Mouse (Mus musculus) neural tube, embryonic 13.5 days (tissue): Measurements from ENCODE around the gene Tle2. TPM values are rescaled to one million over a fixed set of nuclear protein-coding genes. Genes with fewer than 3 reads are reported as not detected.

ENCODE experiments used
- ATAC-seq: fragments of 200-750 bp; cut with Nextera tagmentation; 2 replicates; pipeline ENCODE4 v1.8.0; 2017; ENCODE audit warnings: low read depth, mild to moderate bottlenecking, moderate TSS enrichment, moderate library complexity
- H3K27ac ChIP-seq: fragments of 300-500 bp; sonication (generic); replicated peaks from 2 replicates; pipeline ENCODE4 v1.5.1; 2015; ENCODE audit warnings: moderate library complexity, mild to moderate bottlenecking, inconsistent platforms
- H3K27me3 ChIP-seq: fragments of 300-500 bp; sonication (generic); 2 replicates; pipeline ENCODE4 v1.6.1; 2015; ENCODE audit warnings: mild to moderate bottlenecking, inconsistent platforms
- H3K36me3 ChIP-seq: fragments of 300-500 bp; sonication (generic); 2 replicates; pipeline ENCODE4 v1.6.1; 2015; ENCODE audit warnings: mild to moderate bottlenecking, inconsistent platforms
- H3K4me1 ChIP-seq: fragments of 300-500 bp; sonication (generic); replicated peaks from 2 replicates; pipeline ENCODE4 v1.6.1; 2015; ENCODE audit warnings: inconsistent platforms
- H3K4me2 ChIP-seq: fragments of 300-500 bp; sonication (generic); 2 replicates; pipeline ENCODE4 v1.6.1; 2015; ENCODE audit warnings: inconsistent platforms, mild to moderate bottlenecking, moderate library complexity
- H3K4me3 ChIP-seq: fragments of 300-500 bp; sonication (generic); 2 replicates; pipeline ENCODE4 v1.5.1; 2015; ENCODE audit warnings: mild to moderate bottlenecking, inconsistent platforms
- H3K9ac ChIP-seq: fragments of 300-500 bp; sonication (generic); 2 replicates; pipeline ENCODE4 v1.6.1; 2015; ENCODE audit warnings: moderate library complexity, mild to moderate bottlenecking, inconsistent platforms
- H3K9me3 ChIP-seq: fragments of 300-500 bp; sonication (generic); 2 replicates; pipeline ENCODE4 v1.6.1; 2016; ENCODE audit warnings: inconsistent platforms
- WGBS: fragments of 180-500 bp; shearing (Covaris S2); methylation state at CpG from one replicate; pipeline ENCODE4 v1.1.7; 2015; 5-methylcytosine and 5-hydroxymethylcytosine counted together
- polyA plus RNA-seq: library from polyadenylated mRNA; unstranded; fragments of >200 nt; fragmentation: Nextera tagmentation; extraction: Ambion mirVana; gene quantifications from 2 replicates; pipeline ENCODE4 v1.2.1, GENCODE M21; 2015

Gene Tle2
- polyA plus RNA-seq, 1 experiment from 2014 or later = 32.9 TPM

- peaks cover 69% of the 10 kb centered on the region for H3K4me1 ChIP-seq
- H3K9me3 ChIP-seq = no peaks in the 10 kb centered on the region
- 49% methylated on average over 9 of the region's 9 CpGs for WGBS
- H3K9ac ChIP-seq = no peak overlapping the region; the same call in 1 of the 2 replicates
- peak overlapping the region; percentile 75; the same call in 1 of the 2 replicates for H3K4me2 ChIP-seq
- peaks cover 26% of the 10 kb centered on the region for H3K36me3 ChIP-seq
- peak overlapping the region; percentile 86 for H3K27ac ChIP-seq
- no peak overlapping the region for H3K4me3 ChIP-seq
- H3K27me3 ChIP-seq = peaks cover 66% of the 10 kb centered on the region
- ATAC-seq = no peak
Measured at GRCm38 (mm10) chr10:81569507-81570237, 4.7 kb upstream of the Tle2 start.

DNA sequence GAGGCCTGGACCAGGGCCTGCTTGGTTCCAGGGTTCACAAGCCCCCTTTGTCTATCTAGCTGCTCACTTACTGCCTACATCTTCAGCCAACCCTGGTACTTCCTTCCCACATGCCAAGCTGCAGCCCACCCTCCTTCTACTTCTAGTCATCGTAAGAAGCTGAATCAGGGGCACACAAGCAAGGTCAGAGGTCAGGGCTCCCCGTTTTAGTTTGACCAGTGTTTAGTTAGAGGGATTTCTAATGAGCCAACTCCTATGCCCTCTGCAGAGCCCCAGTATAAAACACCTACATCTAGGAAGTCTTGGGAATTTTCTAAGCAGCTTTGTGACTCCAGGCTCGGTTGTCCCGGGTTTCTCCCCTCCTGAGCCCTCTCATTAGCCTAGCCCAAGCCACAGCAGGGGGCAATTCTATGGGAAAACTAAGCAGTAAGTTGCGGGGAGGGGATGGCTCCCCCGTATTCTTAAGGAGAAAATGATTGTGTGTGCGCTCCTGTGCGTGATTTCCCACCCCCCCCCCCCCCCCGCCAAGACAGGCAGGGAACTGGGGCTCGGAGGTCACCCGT is 4.0 kb upstream of the Tle2 start:
- peaks cover 69% of the 10 kb centered on the region for H3K4me1 ChIP-seq
- 0% methylated on average over 9 of the region's 11 CpGs for WGBS
- ATAC-seq = peak; percentile 13
- peak overlapping the region; percentile 35 for H3K4me3 ChIP-seq
- H3K9ac ChIP-seq = peak overlapping the region; percentile 54
- peaks cover 20% of the 10 kb centered on the region for H3K36me3 ChIP-seq
- peaks cover 60% of the 10 kb centered on the region for H3K27me3 ChIP-seq
- peak overlapping the region; percentile 86 for H3K27ac ChIP-seq
- H3K4me2 ChIP-seq = peak overlapping the region; percentile 75
- H3K9me3 ChIP-seq = no peaks in the 10 kb centered on the region

DNA sequence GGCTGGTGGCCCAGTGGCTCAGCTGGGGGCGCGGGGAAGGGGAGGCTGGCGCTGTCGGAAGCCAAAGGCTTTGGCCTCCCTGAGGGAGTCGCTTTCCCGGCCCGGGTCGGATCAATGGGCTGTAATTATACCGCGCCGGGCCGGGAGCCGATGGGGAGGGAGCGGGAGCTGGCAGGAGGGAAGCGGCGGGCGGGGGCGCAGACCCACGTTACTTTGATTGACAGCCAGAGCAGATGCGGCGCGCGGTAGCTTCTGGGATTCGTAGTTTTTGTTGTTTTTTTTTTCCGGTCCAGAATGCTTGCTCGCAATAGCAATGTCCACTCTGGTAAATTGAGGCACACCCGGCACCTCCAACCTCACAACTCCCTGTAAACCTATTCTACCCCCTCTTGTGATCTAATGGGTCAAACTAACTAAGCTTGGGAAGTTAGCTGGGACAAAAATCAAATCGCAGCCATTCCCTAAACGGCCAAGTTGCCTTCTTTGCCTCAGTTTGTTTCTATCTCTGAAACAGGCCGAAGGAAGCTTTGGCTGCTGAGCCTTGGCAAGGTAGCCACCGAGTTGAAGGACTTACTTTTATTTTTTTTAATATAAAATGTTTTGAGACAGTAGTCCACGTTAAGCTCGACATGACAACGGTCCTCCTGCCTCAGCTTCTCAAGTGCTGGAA is 3.4 kb upstream of the Tle2 start:
- peaks cover 13% of the 10 kb centered on the region for H3K36me3 ChIP-seq
- H3K9me3 ChIP-seq = no peaks in the 10 kb centered on the region
- H3K4me1 ChIP-seq = peaks cover 74% of the 10 kb centered on the region
- WGBS = under 1% methylated on average over 34 of the region's 34 CpGs
- peak; percentile 67 for ATAC-seq
- peak overlapping the region; percentile 86 for H3K27ac ChIP-seq
- peak overlapping the region; percentile 75 for H3K4me2 ChIP-seq
- H3K4me3 ChIP-seq = peak overlapping the region; percentile 35
- H3K27me3 ChIP-seq = peaks cover 59% of the 10 kb centered on the region
- peak overlapping the region; percentile 54 for H3K9ac ChIP-seq

- Histone ChIP-seq H3K36me3 (peaks cover 8% of the 10 kb centered on the region), H3K4me3 (peak overlapping the region; percentile 35), H3K27ac (peak overlapping the region; percentile 86), H3K27me3 (peaks cover 59% of the 10 kb centered on the region), H3K4me1 (peaks cover 79% of the 10 kb centered on the region), H3K9me3 (no peaks in the 10 kb centered on the region), H3K9ac (peak overlapping the region; percentile 50), H3K4me2 (peak overlapping the region; percentile 75)
- WGBS = 2% methylated on average over 18 of the region's 18 CpGs
- ATAC-seq = peak; percentile 91
Measured at GRCm38 (mm10) chr10:81571501-81571876, 2.9 kb upstream of the Tle2 start.

DNA sequence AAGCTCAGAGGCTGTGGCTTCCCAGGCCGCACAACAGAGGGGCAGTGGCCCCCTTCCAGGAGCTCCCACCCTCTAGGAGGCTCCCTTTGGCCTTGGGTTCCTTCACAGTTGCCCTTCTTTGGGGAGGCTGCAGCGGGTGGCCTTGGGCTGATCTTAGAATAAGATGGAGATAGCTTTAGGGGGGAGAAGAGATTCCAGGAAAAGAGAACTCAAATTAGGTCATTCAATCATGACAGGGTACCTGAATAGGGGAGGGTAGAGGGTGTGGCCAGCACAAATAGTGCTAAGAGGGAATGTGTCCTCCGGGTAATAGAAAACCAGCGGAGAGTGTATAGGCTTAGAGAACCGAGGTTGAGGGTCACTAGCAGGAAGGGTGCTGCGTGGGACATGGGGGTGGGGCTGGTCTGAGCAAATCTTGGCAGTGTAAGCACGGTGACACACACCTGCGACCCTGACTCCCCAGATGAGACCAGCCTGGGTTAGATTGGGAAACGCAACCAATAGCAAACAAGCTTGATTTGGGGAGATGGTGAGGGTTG is 2.2 kb upstream of the Tle2 start:
- peak overlapping the region; percentile 75 for H3K4me2 ChIP-seq
- peaks cover 79% of the 10 kb centered on the region for H3K4me1 ChIP-seq
- peak overlapping the region; percentile 18 for H3K4me3 ChIP-seq

DNA sequence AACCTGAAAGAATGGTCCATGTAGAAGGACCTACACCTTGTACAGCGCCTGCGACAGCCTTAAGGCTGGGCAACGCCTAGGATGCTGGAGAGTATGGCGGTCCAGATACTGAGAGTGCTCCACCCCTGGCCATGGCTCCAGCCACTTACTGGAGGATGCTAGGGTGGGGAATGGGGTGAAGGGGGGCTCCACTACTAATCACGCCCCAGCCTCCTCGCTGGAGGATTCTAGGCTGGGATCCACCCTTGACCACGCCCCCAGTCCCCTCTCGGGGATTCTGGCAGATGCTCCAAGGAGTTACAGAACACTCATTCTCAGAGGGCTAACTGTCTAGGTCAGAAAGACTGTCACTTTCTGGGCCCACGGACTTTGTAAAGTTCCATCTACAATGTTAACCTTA is 1.4 kb upstream of the Tle2 start:
- no peak overlapping the region for H3K9ac ChIP-seq
- 7% methylated on average over 9 of the region's 9 CpGs for WGBS
- 0 out of 2 replicates have a peak overlapping the region, but pooled peaks have one; percentile 75 for H3K4me2 ChIP-seq
- no peak overlapping the region for H3K4me3 ChIP-seq
- ATAC-seq = no peak
- no peaks in the 10 kb centered on the region for H3K36me3 ChIP-seq
- peaks cover 75% of the 10 kb centered on the region for H3K4me1 ChIP-seq
- peaks cover 61% of the 10 kb centered on the region for H3K27me3 ChIP-seq
- H3K27ac ChIP-seq = no peak overlapping the region
- H3K9me3 ChIP-seq = no peaks in the 10 kb centered on the region

More for the DNA sequence above, 2.2 kb upstream of the Tle2 start:
- peak overlapping the region; percentile 65 for H3K27ac ChIP-seq
- H3K9me3 ChIP-seq = no peaks in the 10 kb centered on the region
- H3K36me3 ChIP-seq = 0 out of 2 replicates have a peak, but pooled peaks cover under 1% of the 10 kb centered on the region
- H3K27me3 ChIP-seq = peaks cover 59% of the 10 kb centered on the region
- peak overlapping the region; percentile 50; the same call in 1 of the 2 replicates for H3K9ac ChIP-seq
- 5% methylated on average over 9 of the region's 9 CpGs for WGBS
- ATAC-seq = peak; percentile 2; the same call in 1 of the 2 replicates

- H3K9ac ChIP-seq = peak overlapping the region; percentile 83
- peak overlapping the region; percentile 52; the same call in 1 of the 2 replicates for H3K27ac ChIP-seq
- peaks cover 77% of the 10 kb centered on the region for H3K27me3 ChIP-seq
- peak overlapping the region; percentile 59 for H3K4me3 ChIP-seq
- peaks cover 59% of the 10 kb centered on the region for H3K4me1 ChIP-seq
- no peak for ATAC-seq
- H3K4me2 ChIP-seq = peak overlapping the region; percentile 74
- H3K36me3 ChIP-seq = no peaks in the 10 kb centered on the region
- H3K9me3 ChIP-seq = no peaks in the 10 kb centered on the region
- under 1% methylated on average over 27 of the region's 30 CpGs for WGBS
Measured at GRCm38 (mm10) chr10:81575208-81575631, 859 bp downstream of the Tle2 start.

- ATAC-seq = no peak
- peaks cover 59% of the 10 kb centered on the region for H3K4me1 ChIP-seq
- no peaks in the 10 kb centered on the region for H3K9me3 ChIP-seq
- WGBS = 1% methylated on average over 6 of the region's 6 CpGs
- peak overlapping the region; percentile 83 for H3K9ac ChIP-seq
- H3K36me3 ChIP-seq = no peaks in the 10 kb centered on the region
- H3K27me3 ChIP-seq = peaks cover 82% of the 10 kb centered on the region
- peak overlapping the region; percentile 59 for H3K4me3 ChIP-seq
- H3K27ac ChIP-seq = peak overlapping the region; percentile 52; the same call in 1 of the 2 replicates
- H3K4me2 ChIP-seq = peak overlapping the region; percentile 74
Measured at GRCm38 (mm10) chr10:81575695-81576094, 1.3 kb downstream of the Tle2 start.

- H3K9me3 ChIP-seq = no peaks in the 10 kb centered on the region
- H3K4me2 ChIP-seq = no peak overlapping the region
- WGBS = 63% methylated on average over 4 of the region's 4 CpGs
- no peak overlapping the region for H3K4me3 ChIP-seq
- peaks cover 85% of the 10 kb centered on the region for H3K27me3 ChIP-seq
- H3K27ac ChIP-seq = no peak overlapping the region
- no peak overlapping the region for H3K9ac ChIP-seq
- H3K36me3 ChIP-seq = no peaks in the 10 kb centered on the region
- H3K4me1 ChIP-seq = peaks cover 50% of the 10 kb centered on the region
- no peak for ATAC-seq
Measured at GRCm38 (mm10) chr10:81579967-81580366, 5.6 kb downstream of the Tle2 start.

GRCm38 (mm10) chr10:81580441-81581070 is 6.2 kb downstream of the Tle2 start:
- Histone ChIP-seq H3K27ac (no peak overlapping the region), H3K4me1 (peaks cover 45% of the 10 kb centered on the region), H3K27me3 (peaks cover 89% of the 10 kb centered on the region), H3K9ac (0 out of 2 replicates have a peak overlapping the region, but pooled peaks have one; percentile 43), H3K36me3 (no peaks in the 10 kb centered on the region), H3K9me3 (no peaks in the 10 kb centered on the region), H3K4me2 (no peak overlapping the region), H3K4me3 (no peak overlapping the region)
- 55% methylated on average over 24 of the region's 25 CpGs for WGBS
- no peak for ATAC-seq

- ATAC-seq = no peak
- no peaks in the 10 kb centered on the region for H3K9me3 ChIP-seq
- H3K9ac ChIP-seq = no peak overlapping the region
- H3K4me1 ChIP-seq = peaks cover 36% of the 10 kb centered on the region
- H3K4me2 ChIP-seq = no peak overlapping the region
- H3K27ac ChIP-seq = no peak overlapping the region
- no peak overlapping the region for H3K4me3 ChIP-seq
- WGBS = 48% methylated on average over 6 of the region's 6 CpGs
- H3K36me3 ChIP-seq = peaks cover 11% of the 10 kb centered on the region
- peaks cover 88% of the 10 kb centered on the region for H3K27me3 ChIP-seq
Measured at GRCm38 (mm10) chr10:81583347-81583746, 9.0 kb downstream of the Tle2 start.
